Mouse (Mus musculus) intestine, embryonic 16.5 days (tissue): ENCODE measurements around the gene Pacrg. TPM values are rescaled to one million over a fixed set of nuclear protein-coding genes. Genes with fewer than 3 reads are reported as not detected.

Source experiments
- polyA plus RNA-seq: library from polyadenylated mRNA; unstranded; fragments of >200 nt; fragmentation: Nextera tagmentation; extraction: Ambion mirVana; gene quantifications from 2 replicates; pipeline ENCODE4 v1.2.1, GENCODE M21; 2015

Pacrg gene
- polyA plus RNA-seq, 1 experiment from 2014 or later: 0.66 TPM

Other genes starting within 250 kb of the Pacrg start
- gene Prkn, start 73 bp upstream of the Pacrg start, polyA plus RNA-seq: 1.2 and 1.3 TPM in 2 replicates